Mouse (Mus musculus) hindbrain, embryonic 16.5 days (tissue): ENCODE data around the gene Alyref. TPM values are rescaled to one million over a fixed set of nuclear protein-coding genes. Genes with fewer than 3 reads are reported as not detected.
A peak's percentile ranks its signal among the peaks of the same experiment; 100 is the strongest.

Experiments used
- ATAC-seq: fragments of 200-750 bp; cut with Nextera tagmentation; 2 replicates; pipeline ENCODE4 v1.8.0; 2017; ENCODE audit warnings: moderate TSS enrichment, moderate library complexity
- H3K27ac ChIP-seq: fragments of 300-500 bp; sonication (generic); 2 replicates; pipeline ENCODE4 v1.5.1; 2014; ENCODE audit warnings: low read depth, mild to moderate bottlenecking, control low read depth, low read length, moderate library complexity
- H3K27me3 ChIP-seq: fragments of 300-500 bp; sonication (generic); replicated peaks from 2 replicates; pipeline ENCODE4 v1.6.1; 2014; ENCODE audit warnings: low read length; ENCODE audit not compliant: control insufficient read depth, insufficient read depth
- H3K36me3 ChIP-seq: fragments of 300-500 bp; sonication (generic); 2 replicates; pipeline ENCODE4 v1.6.1; 2014; ENCODE audit warnings: mild to moderate bottlenecking, low read length, moderate library complexity, mixed read lengths; ENCODE audit not compliant: control insufficient read depth, insufficient read depth
- H3K4me1 ChIP-seq: fragments of 300-500 bp; sonication (generic); 2 replicates; pipeline ENCODE4 v1.6.1; 2014; ENCODE audit warnings: low read depth, low read length; ENCODE audit not compliant: control insufficient read depth, insufficient read depth
- H3K4me2 ChIP-seq: fragments of 300-500 bp; sonication (generic); 2 replicates; pipeline ENCODE4 v1.6.1; 2014; ENCODE audit warnings: mild to moderate bottlenecking, low read length, control low read depth, moderate library complexity
- H3K4me3 ChIP-seq: fragments of 300-500 bp; sonication (generic); 2 replicates; pipeline ENCODE4 v1.5.1; 2014; ENCODE audit warnings: mild to moderate bottlenecking, low read length, control low read depth, moderate library complexity
- H3K9ac ChIP-seq: fragments of 300-500 bp; sonication (generic); 2 replicates; pipeline ENCODE4 v1.6.1; 2014; ENCODE audit warnings: low read depth, mild to moderate bottlenecking, control low read depth, low read length, moderate library complexity
- H3K9me3 ChIP-seq: fragments of 300-500 bp; sonication (generic); 2 replicates; pipeline ENCODE4 v1.6.1; 2014; ENCODE audit warnings: mild to moderate bottlenecking, low read length, moderate library complexity; ENCODE audit not compliant: control insufficient read depth
- WGBS: fragments of 180-500 bp; shearing (Covaris S2); extraction: QIAGEN DNeasy Blood & Tissue Kit; methylation state at CpG from one replicate; pipeline ENCODE4 v1.1.7; 2014; 5-methylcytosine and 5-hydroxymethylcytosine counted together
- polyA plus RNA-seq: library from polyadenylated mRNA; unstranded; fragments of >200 nt; fragmentation: Nextera tagmentation; extraction: Ambion mirVana; gene quantifications from 2 replicates; pipeline ENCODE4 v1.2.1, GENCODE M21; 2015

Alyref gene
- polyA plus RNA-seq, 1 experiment from 2014 or later: 55.8 TPM

GRCm38 (mm10) chr11:120617519-120618112 lies 19.5 kb upstream of the Alyref start, which contains the start of gene Pcyt2:
Gene Pcyt2, minus strand, starts transcription at chr11:120617936.
- H3K4me1 ChIP-seq: peaks cover 20% of the 10 kb centered on the region
- H3K9ac ChIP-seq: peak within 1 kb of the TSS; percentile 88
- peak within 1 kb of the TSS; percentile 90 for H3K27ac ChIP-seq
- peak within 1 kb of the TSS; percentile 58 for H3K4me2 ChIP-seq
- under 1% methylated on average over 56 of the region's 56 CpGs for WGBS
- no peaks in the 10 kb centered on the region for H3K27me3 ChIP-seq
- peaks cover 35% of the 10 kb centered on the region for H3K36me3 ChIP-seq
- H3K9me3 ChIP-seq: no peaks in the 10 kb centered on the region
- peak within 1 kb of the TSS; percentile 86 for H3K4me3 ChIP-seq
- ATAC-seq: peak; percentile 96

- Histone ChIP-seq H3K4me2 (peak overlapping the region; percentile 58), H3K27ac (peak overlapping the region; percentile 90), H3K9me3 (no peaks in the 10 kb centered on the region), H3K4me1 (peaks cover 20% of the 10 kb centered on the region), H3K9ac (peak overlapping the region; percentile 88), H3K4me3 (peak overlapping the region; percentile 86), H3K36me3 (peaks cover 40% of the 10 kb centered on the region), H3K27me3 (no peaks in the 10 kb centered on the region)
- 54% methylated on average over 4 of the region's 4 CpGs for WGBS
- ATAC-seq: no peak
Measured at GRCm38 (mm10) chr11:120616617-120617294, 18.6 kb upstream of the Alyref start.

GRCm38 (mm10) chr11:120615606-120616203 lies 17.5 kb upstream of the Alyref start:
- 96% methylated on average over 11 of the region's 11 CpGs for WGBS
- no peaks in the 10 kb centered on the region for H3K27me3 ChIP-seq
- peaks cover 48% of the 10 kb centered on the region for H3K36me3 ChIP-seq
- H3K27ac ChIP-seq: no peak overlapping the region
- H3K9me3 ChIP-seq: no peaks in the 10 kb centered on the region
- peak overlapping the region; percentile 58 for H3K4me2 ChIP-seq
- H3K4me3 ChIP-seq: no peak overlapping the region
- H3K4me1 ChIP-seq: peaks cover 20% of the 10 kb centered on the region
- H3K9ac ChIP-seq: peak overlapping the region; percentile 28; the same call in 1 of the 2 replicates
- ATAC-seq: no peak

GRCm38 (mm10) chr11:120615167-120615566 lies 17.0 kb upstream of the Alyref start:
- H3K4me2 ChIP-seq: no peak overlapping the region
- H3K9ac ChIP-seq: 0 out of 2 replicates have a peak overlapping the region, but pooled peaks have one; percentile 19
- no peak overlapping the region for H3K4me3 ChIP-seq
- 96% methylated on average over 6 of the region's 6 CpGs for WGBS
- no peaks in the 10 kb centered on the region for H3K9me3 ChIP-seq
- H3K27me3 ChIP-seq: no peaks in the 10 kb centered on the region
- no peak overlapping the region for H3K27ac ChIP-seq
- no peak for ATAC-seq
- peaks cover 20% of the 10 kb centered on the region for H3K4me1 ChIP-seq
- peaks cover 45% of the 10 kb centered on the region for H3K36me3 ChIP-seq

- Histone ChIP-seq H3K9me3 (no peaks in the 10 kb centered on the region), H3K4me3 (no peak overlapping the region), H3K4me2 (no peak overlapping the region), H3K27ac (no peak overlapping the region), H3K9ac (no peak overlapping the region), H3K36me3 (peaks cover 44% of the 10 kb centered on the region), H3K27me3 (peaks cover 2% of the 10 kb centered on the region; the same call in 1 of the 2 replicates), H3K4me1 (peaks cover 21% of the 10 kb centered on the region)
- 68% methylated on average over 8 of the region's 8 CpGs for WGBS
- no peak for ATAC-seq
Measured at GRCm38 (mm10) chr11:120613976-120614375, 15.8 kb upstream of the Alyref start.

- Histone ChIP-seq H3K4me3 (no peak overlapping the region), H3K36me3 (peaks cover 44% of the 10 kb centered on the region)
- ATAC-seq: no peak
Measured at GRCm38 (mm10) chr11:120613481-120613972, 15.4 kb upstream of the Alyref start.

GRCm38 (mm10) chr11:120612763-120613162 lies 14.6 kb upstream of the Alyref start:
- Histone ChIP-seq H3K36me3 (peaks cover 39% of the 10 kb centered on the region), H3K4me1 (peaks cover 29% of the 10 kb centered on the region), H3K4me3 (no peak overlapping the region), H3K4me2 (no peak overlapping the region), H3K27ac (no peak overlapping the region), H3K9me3 (no peaks in the 10 kb centered on the region), H3K27me3 (peaks cover 2% of the 10 kb centered on the region; the same call in 1 of the 2 replicates), H3K9ac (no peak overlapping the region)
- ATAC-seq: 0 out of 2 replicates have a peak, but pooled peaks have one; percentile 10
- WGBS: 50% methylated on average over 6 of the region's 6 CpGs

More at GRCm38 (mm10) chr11:120613481-120613972, 15.4 kb upstream of the Alyref start:
- Histone ChIP-seq H3K9me3 (no peaks in the 10 kb centered on the region), H3K4me1 (peaks cover 25% of the 10 kb centered on the region), H3K27me3 (peaks cover 2% of the 10 kb centered on the region; the same call in 1 of the 2 replicates), H3K4me2 (no peak overlapping the region), H3K9ac (no peak overlapping the region), H3K27ac (no peak overlapping the region)
- WGBS: 86% methylated on average over 10 of the region's 10 CpGs

GRCm38 (mm10) chr11:120610477-120611046 lies 12.4 kb upstream of the Alyref start:
- H3K4me1 ChIP-seq: peaks cover 14% of the 10 kb centered on the region
- 79% methylated on average over 9 of the region's 9 CpGs for WGBS
- H3K4me3 ChIP-seq: no peak overlapping the region
- peaks cover 39% of the 10 kb centered on the region for H3K36me3 ChIP-seq
- no peak overlapping the region for H3K9ac ChIP-seq
- no peak overlapping the region for H3K4me2 ChIP-seq
- no peak overlapping the region for H3K27ac ChIP-seq
- ATAC-seq: no peak
- H3K9me3 ChIP-seq: no peaks in the 10 kb centered on the region
- H3K27me3 ChIP-seq: peaks cover 2% of the 10 kb centered on the region; the same call in 1 of the 2 replicates
